Mouse (Mus musculus): Measurements from ENCODE around the gene Hras. TPM values are rescaled to one million over a fixed set of nuclear protein-coding genes. Genes with fewer than 3 reads are reported as not detected.

The Hras gene
- 93.5 and 96.0 TPM in 2 replicates for polyA plus RNA-seq (2012; rRNA removed)

DNA sequence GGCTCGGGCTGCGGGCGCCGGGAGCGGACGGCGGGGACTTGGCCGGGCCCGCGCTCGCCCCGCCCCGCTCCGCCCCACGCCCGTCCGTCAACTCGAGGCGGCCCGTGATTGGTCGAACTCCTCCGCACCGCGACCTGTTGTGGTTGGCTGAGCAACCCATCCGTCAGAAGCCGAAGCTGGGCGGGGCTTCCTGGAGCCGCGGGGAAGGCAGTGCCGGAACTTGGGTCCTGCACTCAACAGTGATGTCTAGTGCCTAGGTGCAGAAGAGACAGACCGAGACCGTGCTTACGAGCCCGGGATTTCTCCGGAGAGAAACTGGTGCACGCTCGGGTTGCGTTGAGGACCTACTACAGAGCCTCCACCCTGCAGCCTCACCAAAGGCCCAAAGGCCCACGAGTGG, at the start of gene Hras, which contains the start of gene Lrrc56:
TSS of gene Hras (minus strand) at position 58 of the 400 bp plus-strand sequence.
TSS of gene Lrrc56 (plus strand) at position 210 of the 400 bp plus-strand sequence.
- Histone ChIP-seq H3K27me3 (replicated peaks; ENCODE audit: control insufficient read depth, insufficient read depth, low read length) (no peaks in the 10 kb centered on the region), H3K36me3 (ENCODE audit: control insufficient read depth, insufficient read depth, low read length) (peaks cover 2% of the 10 kb centered on the region; the same call in 1 of the 2 replicates), H3K4me3 (ENCODE audit: insufficient read depth, low read depth, low read length) (peak within 1 kb of the TSS; percentile 93), H3K27ac (ENCODE audit: insufficient read depth, low read depth, low read length) (peak within 1 kb of the TSS; percentile 88), H3K4me1 (ENCODE audit: control insufficient read depth, insufficient read depth, low read length) (peaks cover 8% of the 10 kb centered on the region; the same call in 1 of the 2 replicates)
- peak; percentile 95 for TF ChIP-seq POLR2A (IDR thresholded peaks at IDR 0.05; ENCODE audit: low read depth, low read length)
- no peak for TF ChIP-seq CTCF (conservative IDR thresholded peaks at IDR 0.05; ENCODE audit: insufficient read depth, insufficient read length, low read depth, low read length)
- WGBS = under 1% methylated on average over 38 of the region's 39 CpGs
- peak; percentile 99 for DNase-seq

- H3K27me3 ChIP-seq (replicated peaks; ENCODE audit: control insufficient read depth, insufficient read depth, low read length) = no peaks in the 10 kb centered on the region
- DNase-seq = no peak
- H3K4me3 ChIP-seq (ENCODE audit: insufficient read depth, low read depth, low read length) = no peak overlapping the region
- WGBS = 92% methylated on average over 10 of the region's 10 CpGs
- H3K4me1 ChIP-seq (ENCODE audit: control insufficient read depth, insufficient read depth, low read length) = peaks cover 11% of the 10 kb centered on the region; the same call in 1 of the 2 replicates
- H3K27ac ChIP-seq (ENCODE audit: insufficient read depth, low read depth, low read length) = no peak overlapping the region
- peaks cover 1% of the 10 kb centered on the region for H3K36me3 ChIP-seq (ENCODE audit: control insufficient read depth, insufficient read depth, low read length)
- TF ChIP-seq POLR2A (IDR thresholded peaks at IDR 0.05; ENCODE audit: low read depth, low read length) = no peak
- TF ChIP-seq CTCF (conservative IDR thresholded peaks at IDR 0.05; ENCODE audit: insufficient read depth, insufficient read length, low read depth, low read length) = no peak
Observed at GRCm38 (mm10) chr7:141231551-141231950, 37.7 kb upstream of the Hras start.

GRCm38 (mm10) chr7:141231111-141231510, 37.3 kb upstream of the Hras start:
- H3K4me3 ChIP-seq (ENCODE audit: insufficient read depth, low read depth, low read length) = no peak overlapping the region
- peaks cover 11% of the 10 kb centered on the region; the same call in 1 of the 2 replicates for H3K4me1 ChIP-seq (ENCODE audit: control insufficient read depth, insufficient read depth, low read length)
- peaks cover 1% of the 10 kb centered on the region for H3K36me3 ChIP-seq (ENCODE audit: control insufficient read depth, insufficient read depth, low read length)
- H3K27ac ChIP-seq (ENCODE audit: insufficient read depth, low read depth, low read length) = no peak overlapping the region
- WGBS = 52% methylated on average over 3 of the region's 3 CpGs
- no peaks in the 10 kb centered on the region for H3K27me3 ChIP-seq (replicated peaks; ENCODE audit: control insufficient read depth, insufficient read depth, low read length)
- TF ChIP-seq POLR2A (IDR thresholded peaks at IDR 0.05; ENCODE audit: low read depth, low read length) (no peak), CTCF (conservative IDR thresholded peaks at IDR 0.05; ENCODE audit: insufficient read depth, insufficient read length, low read depth, low read length) (no peak)
- no peak for DNase-seq

DNA sequence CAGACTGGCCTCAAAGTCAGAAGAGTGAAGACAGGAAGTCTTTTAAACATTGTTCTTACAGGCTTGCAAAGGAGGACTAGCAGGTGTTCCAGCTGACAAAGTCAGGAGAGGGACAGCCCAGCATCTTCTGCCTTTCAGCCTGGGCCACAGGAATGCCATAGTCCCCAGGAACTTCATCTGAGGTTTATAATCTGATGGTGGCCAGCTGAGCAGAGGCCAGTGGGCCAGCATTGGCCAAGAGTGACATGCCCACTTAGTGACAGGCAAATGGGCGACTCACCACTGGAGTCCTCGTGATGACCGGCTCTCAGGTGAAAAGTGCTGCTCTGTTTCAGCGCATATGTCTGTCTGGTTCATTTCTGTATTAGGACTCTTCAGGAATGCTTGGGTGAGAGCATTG, 36.8 kb upstream of the Hras start:
- Histone ChIP-seq H3K4me1 (ENCODE audit: control insufficient read depth, insufficient read depth, low read length) (peaks cover 11% of the 10 kb centered on the region; the same call in 1 of the 2 replicates), H3K36me3 (ENCODE audit: control insufficient read depth, insufficient read depth, low read length) (peaks cover 1% of the 10 kb centered on the region), H3K27me3 (replicated peaks; ENCODE audit: control insufficient read depth, insufficient read depth, low read length) (no peaks in the 10 kb centered on the region), H3K4me3 (ENCODE audit: insufficient read depth, low read depth, low read length) (no peak overlapping the region), H3K27ac (ENCODE audit: insufficient read depth, low read depth, low read length) (no peak overlapping the region)
- WGBS = 83% methylated on average over 4 of the region's 4 CpGs
- TF ChIP-seq CTCF (conservative IDR thresholded peaks at IDR 0.05; ENCODE audit: insufficient read depth, insufficient read length, low read depth, low read length) (no peak), POLR2A (IDR thresholded peaks at IDR 0.05; ENCODE audit: low read depth, low read length) (no peak)
- no peak for DNase-seq

- 27% methylated on average over 6 of the region's 6 CpGs for WGBS
- no peaks in the 10 kb centered on the region for H3K27me3 ChIP-seq (replicated peaks; ENCODE audit: control insufficient read depth, insufficient read depth, low read length)
- no peak for DNase-seq
- H3K27ac ChIP-seq (ENCODE audit: insufficient read depth, low read depth, low read length) = no peak overlapping the region
- peak overlapping the region; percentile 65 for H3K4me3 ChIP-seq (ENCODE audit: insufficient read depth, low read depth, low read length)
- peaks cover 11% of the 10 kb centered on the region; the same call in 1 of the 2 replicates for H3K4me1 ChIP-seq (ENCODE audit: control insufficient read depth, insufficient read depth, low read length)
- peaks cover 1% of the 10 kb centered on the region; the same call in 1 of the 2 replicates for H3K36me3 ChIP-seq (ENCODE audit: control insufficient read depth, insufficient read depth, low read length)
- no peak for TF ChIP-seq POLR2A (IDR thresholded peaks at IDR 0.05; ENCODE audit: low read depth, low read length)
- no peak for TF ChIP-seq CTCF (conservative IDR thresholded peaks at IDR 0.05; ENCODE audit: insufficient read depth, insufficient read length, low read depth, low read length)
Observed at GRCm38 (mm10) chr7:141229702-141230101, 35.9 kb upstream of the Hras start.

GRCm38 (mm10) chr7:141228279-141229067, 34.7 kb upstream of the Hras start, which contains the start of gene Phrf1:
Phrf1 (plus strand) TSS chr7:141228784.
- Histone ChIP-seq H3K27ac (ENCODE audit: insufficient read depth, low read depth, low read length) (peak within 1 kb of the TSS; percentile 97), H3K36me3 (ENCODE audit: control insufficient read depth, insufficient read depth, low read length) (no peaks in the 10 kb centered on the region), H3K27me3 (replicated peaks; ENCODE audit: control insufficient read depth, insufficient read depth, low read length) (no peaks in the 10 kb centered on the region), H3K4me3 (ENCODE audit: insufficient read depth, low read depth, low read length) (peak within 1 kb of the TSS; percentile 65), H3K4me1 (ENCODE audit: control insufficient read depth, insufficient read depth, low read length) (peaks cover 11% of the 10 kb centered on the region; the same call in 1 of the 2 replicates)
- under 1% methylated on average over 76 of the region's 76 CpGs for WGBS
- peak; percentile 92 for DNase-seq
- TF ChIP-seq POLR2A (IDR thresholded peaks at IDR 0.05; ENCODE audit: low read depth, low read length) (no peak), CTCF (conservative IDR thresholded peaks at IDR 0.05; ENCODE audit: insufficient read depth, insufficient read length, low read depth, low read length) (peak; percentile 89)

- H3K27me3 ChIP-seq (replicated peaks; ENCODE audit: control insufficient read depth, insufficient read depth, low read length) = no peaks in the 10 kb centered on the region
- H3K36me3 ChIP-seq (ENCODE audit: control insufficient read depth, insufficient read depth, low read length) = no peaks in the 10 kb centered on the region
- TF ChIP-seq CTCF (conservative IDR thresholded peaks at IDR 0.05; ENCODE audit: insufficient read depth, insufficient read length, low read depth, low read length) (no peak), POLR2A (IDR thresholded peaks at IDR 0.05; ENCODE audit: low read depth, low read length) (no peak)
- no peak for DNase-seq
- H3K27ac ChIP-seq (ENCODE audit: insufficient read depth, low read depth, low read length) = no peak overlapping the region
- 82% methylated on average over 4 of the region's 4 CpGs for WGBS
- H3K4me1 ChIP-seq (ENCODE audit: control insufficient read depth, insufficient read depth, low read length) = peaks cover 12% of the 10 kb centered on the region; the same call in 1 of the 2 replicates
- no peak overlapping the region for H3K4me3 ChIP-seq (ENCODE audit: insufficient read depth, low read depth, low read length)
Observed at GRCm38 (mm10) chr7:141227796-141228195, 34.0 kb upstream of the Hras start.
